Mouse (Mus musculus) midbrain, embryonic 12.5 days (tissue): ENCODE results near the gene Nudt22. TPM values are rescaled to one million over a fixed set of nuclear protein-coding genes. Genes with fewer than 3 reads are reported as not detected.
A peak's percentile ranks its signal among the peaks of the same experiment; 100 is the strongest.

Experiments used
- ATAC-seq: fragments of 200-750 bp; cut with Nextera tagmentation; 2 replicates; pipeline ENCODE4 v1.8.0; 2017; ENCODE audit warnings: low read depth, moderate TSS enrichment, moderate library complexity; ENCODE audit not compliant: low FRiP score
- H3K27ac ChIP-seq: fragments of 300-500 bp; sonication (generic); replicated peaks from 2 replicates; pipeline ENCODE4 v1.5.1; 2016; ENCODE audit warnings: mild to moderate bottlenecking
- H3K27me3 ChIP-seq: fragments of 300-500 bp; sonication (generic); 2 replicates; pipeline ENCODE4 v1.6.1; 2016; ENCODE audit warnings: mild to moderate bottlenecking
- H3K36me3 ChIP-seq: fragments of 300-500 bp; sonication (generic); 2 replicates; pipeline ENCODE4 v1.6.1; 2016
- H3K4me1 ChIP-seq: fragments of 300-500 bp; sonication (generic); 2 replicates; pipeline ENCODE4 v1.6.1; 2016
- H3K4me2 ChIP-seq: fragments of 300-500 bp; sonication (generic); replicated peaks from 2 replicates; pipeline ENCODE4 v1.6.1; 2016; ENCODE audit warnings: mild to moderate bottlenecking, moderate library complexity
- H3K4me3 ChIP-seq: fragments of 300-500 bp; sonication (generic); 2 replicates; pipeline ENCODE4 v1.5.1; 2016; ENCODE audit warnings: mild to moderate bottlenecking
- H3K9ac ChIP-seq: fragments of 300-500 bp; sonication (generic); replicated peaks from 2 replicates; pipeline ENCODE4 v1.6.1; 2016; ENCODE audit warnings: mild to moderate bottlenecking, moderate library complexity
- H3K9me3 ChIP-seq: fragments of 300-500 bp; sonication (generic); 2 replicates; pipeline ENCODE4 v1.6.1; 2016; ENCODE audit warnings: mild to moderate bottlenecking
- WGBS: fragments of 180-500 bp; shearing (Covaris S2); methylation state at CpG from one replicate; pipeline ENCODE4 v1.1.7; 2016; 5-methylcytosine and 5-hydroxymethylcytosine counted together
- polyA plus RNA-seq: library from polyadenylated mRNA; unstranded; fragments of >200 nt; fragmentation: Nextera tagmentation; extraction: Ambion mirVana; gene quantifications from 2 replicates; pipeline ENCODE4 v1.2.1, GENCODE M21; 2016

Gene Nudt22
- polyA plus RNA-seq, 1 experiment from 2014 or later, result 19.0 TPM

DNA sequence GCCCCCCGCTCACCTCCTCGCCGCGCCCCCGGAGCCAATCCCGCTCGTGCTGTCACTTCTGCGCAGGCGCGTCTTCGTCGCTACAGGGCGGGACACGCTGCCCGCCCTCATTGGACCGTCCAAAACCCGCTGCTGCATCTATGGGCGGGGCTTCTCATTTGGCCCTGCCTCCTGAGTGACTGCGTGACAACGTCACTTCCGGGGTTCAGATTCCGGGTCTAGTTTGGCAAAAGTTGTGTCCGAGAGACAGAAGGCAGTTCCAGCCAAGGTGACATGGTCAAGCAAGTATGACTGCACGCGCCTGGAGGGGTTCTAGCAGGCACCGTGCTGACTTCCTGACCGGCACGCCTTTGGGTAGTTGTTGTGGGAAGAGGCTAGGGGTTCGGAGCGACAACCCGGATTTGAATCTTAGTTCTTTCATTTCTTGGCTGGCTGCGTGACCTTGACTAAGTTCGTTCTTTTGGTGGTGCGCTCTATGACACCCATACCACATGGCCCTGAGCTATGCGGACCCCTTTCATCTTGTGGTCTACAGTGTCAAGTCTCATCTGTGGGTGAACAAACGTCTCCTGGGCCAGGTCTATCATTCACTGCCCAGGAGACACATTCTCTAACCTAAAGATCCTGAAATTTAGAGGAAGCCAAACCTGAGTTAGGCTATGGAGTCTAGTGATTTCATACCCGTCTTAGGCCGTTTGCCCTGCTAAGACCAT is 15.4 kb downstream of the Nudt22 start, which contains the start of gene Fkbp2:
Gene Fkbp2 (minus strand): TSS at position 121 of the 713 bp plus-strand sequence.
- 2% methylated on average over 38 of the region's 38 CpGs for WGBS
- peaks cover 46% of the 10 kb centered on the region for H3K4me1 ChIP-seq
- H3K4me2 ChIP-seq, result peak within 1 kb of the TSS; percentile 74
- H3K27me3 ChIP-seq, result no peaks in the 10 kb centered on the region
- H3K27ac ChIP-seq, result peak within 1 kb of the TSS; percentile 95
- ATAC-seq, result peak; percentile 87
- peak within 1 kb of the TSS; percentile 69 for H3K9ac ChIP-seq
- H3K4me3 ChIP-seq, result peak within 1 kb of the TSS; percentile 74
- H3K9me3 ChIP-seq, result no peaks in the 10 kb centered on the region
- peaks cover 46% of the 10 kb centered on the region for H3K36me3 ChIP-seq

- Histone ChIP-seq H3K27me3 (no peaks in the 10 kb centered on the region), H3K27ac (peak overlapping the region; percentile 95), H3K9me3 (no peaks in the 10 kb centered on the region), H3K36me3 (peaks cover 38% of the 10 kb centered on the region), H3K4me1 (peaks cover 46% of the 10 kb centered on the region), H3K4me2 (peak overlapping the region; percentile 74), H3K4me3 (peak overlapping the region; percentile 74), H3K9ac (peak overlapping the region; percentile 69)
- peak; percentile 86 for ATAC-seq
- WGBS, result 1% methylated on average over 58 of the region's 59 CpGs
Observed at GRCm38 (mm10) chr19:6979486-6980380, 16.2 kb downstream of the Nudt22 start.

- peak overlapping the region; percentile 74 for H3K4me2 ChIP-seq
- H3K9ac ChIP-seq, result peak overlapping the region; percentile 68
- H3K4me3 ChIP-seq, result peak overlapping the region; percentile 74
- H3K4me1 ChIP-seq, result peaks cover 47% of the 10 kb centered on the region
- H3K27ac ChIP-seq, result peak overlapping the region; percentile 95
- peaks cover 36% of the 10 kb centered on the region for H3K36me3 ChIP-seq
- H3K9me3 ChIP-seq, result no peaks in the 10 kb centered on the region
- WGBS, result 13% methylated on average over 11 of the region's 11 CpGs
- H3K27me3 ChIP-seq, result no peaks in the 10 kb centered on the region
- ATAC-seq, result no peak
Observed at GRCm38 (mm10) chr19:6979001-6979479, 16.9 kb downstream of the Nudt22 start.

DNA sequence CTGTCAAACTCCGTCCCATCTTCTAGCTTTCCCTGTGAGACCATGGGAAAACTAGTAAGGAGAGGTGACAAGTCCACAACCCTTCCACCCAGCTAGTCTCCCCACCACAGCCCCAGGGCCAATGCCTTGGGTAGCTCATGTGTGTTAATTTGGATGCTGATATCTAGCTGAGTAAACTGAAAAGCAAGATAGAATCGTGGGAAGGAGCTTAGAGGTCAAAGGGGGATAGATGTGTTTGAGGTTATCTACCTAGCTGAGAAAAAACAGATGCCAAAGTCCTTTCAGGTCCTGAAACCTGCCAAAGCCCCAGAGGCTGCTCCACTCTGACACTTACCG is 17.3 kb downstream of the Nudt22 start:
- ATAC-seq, result no peak
- H3K27ac ChIP-seq, result peak overlapping the region; percentile 95
- H3K9ac ChIP-seq, result peak overlapping the region; percentile 68
- H3K27me3 ChIP-seq, result no peaks in the 10 kb centered on the region
- H3K4me2 ChIP-seq, result peak overlapping the region; percentile 74
- WGBS, result 45% methylated on average over 3 of the region's 3 CpGs
- H3K4me3 ChIP-seq, result peak overlapping the region; percentile 74
- peaks cover 32% of the 10 kb centered on the region for H3K36me3 ChIP-seq
- peaks cover 48% of the 10 kb centered on the region for H3K4me1 ChIP-seq
- no peaks in the 10 kb centered on the region for H3K9me3 ChIP-seq

- 85% methylated on average over 13 of the region's 13 CpGs for WGBS
- peaks cover 28% of the 10 kb centered on the region for H3K36me3 ChIP-seq
- peak overlapping the region; percentile 95 for H3K27ac ChIP-seq
- 0 out of 2 replicates have a peak, but pooled peaks cover 2% of the 10 kb centered on the region for H3K27me3 ChIP-seq
- peaks cover 51% of the 10 kb centered on the region for H3K4me1 ChIP-seq
- no peak for ATAC-seq
- peak overlapping the region; percentile 68 for H3K9ac ChIP-seq
- peak overlapping the region; percentile 74 for H3K4me3 ChIP-seq
- H3K4me2 ChIP-seq, result peak overlapping the region; percentile 74
- H3K9me3 ChIP-seq, result no peaks in the 10 kb centered on the region
Observed at GRCm38 (mm10) chr19:6977759-6978638, 17.9 kb downstream of the Nudt22 start.

DNA sequence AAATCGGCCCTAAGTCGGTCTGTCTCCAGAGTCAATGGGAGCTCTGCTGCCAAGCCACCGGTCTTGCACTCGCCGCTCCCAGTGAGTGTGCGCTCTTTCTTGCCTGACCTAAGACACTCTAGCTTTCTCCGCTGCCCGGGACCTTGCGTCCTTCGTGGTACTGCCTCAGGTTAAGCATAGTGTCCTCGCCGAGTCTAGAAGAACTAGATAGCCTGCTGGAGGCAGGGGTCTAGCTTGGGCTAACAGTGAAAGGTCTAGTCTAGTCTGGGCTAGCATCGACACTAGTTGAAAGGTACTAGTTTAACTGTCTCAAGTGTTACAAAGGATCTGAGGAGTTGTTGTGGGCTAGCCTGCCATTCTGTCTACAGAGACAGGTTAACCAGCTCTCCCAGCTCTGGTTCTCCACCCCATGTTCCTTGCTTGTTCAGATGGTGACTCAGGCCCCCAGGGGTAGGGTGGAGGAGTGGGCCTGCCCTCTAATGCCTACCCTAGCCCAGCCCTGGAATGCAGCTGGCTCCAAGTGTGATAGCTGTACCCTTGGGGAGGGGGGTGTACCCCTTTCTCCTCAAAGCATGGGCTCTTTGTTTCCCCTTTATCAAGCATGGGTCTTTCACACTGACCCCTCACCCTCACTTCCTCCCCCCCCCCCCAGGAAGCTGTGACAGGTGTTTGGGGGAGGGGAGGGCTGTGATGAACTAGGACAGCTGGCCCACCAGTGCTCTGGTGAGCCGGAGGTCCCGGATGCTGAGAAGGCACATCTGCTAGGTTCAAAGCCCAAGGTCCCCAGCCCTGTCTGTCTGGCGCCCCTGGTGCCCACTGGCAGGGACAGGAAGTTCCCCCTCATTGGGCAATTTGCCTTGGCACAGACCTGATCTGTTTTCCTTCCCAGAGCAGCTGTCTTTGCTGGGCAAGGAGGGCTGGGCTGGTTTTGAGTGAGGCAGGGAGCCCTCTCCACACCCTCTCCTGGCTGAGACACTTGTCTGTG is 20.1 kb downstream of the Nudt22 start, which contains the start of gene Plcb3:
Gene Plcb3 (minus strand): TSS at position 934 of the 985 bp plus-strand sequence.
- WGBS, result under 1% methylated on average over 16 of the region's 16 CpGs

DNA sequence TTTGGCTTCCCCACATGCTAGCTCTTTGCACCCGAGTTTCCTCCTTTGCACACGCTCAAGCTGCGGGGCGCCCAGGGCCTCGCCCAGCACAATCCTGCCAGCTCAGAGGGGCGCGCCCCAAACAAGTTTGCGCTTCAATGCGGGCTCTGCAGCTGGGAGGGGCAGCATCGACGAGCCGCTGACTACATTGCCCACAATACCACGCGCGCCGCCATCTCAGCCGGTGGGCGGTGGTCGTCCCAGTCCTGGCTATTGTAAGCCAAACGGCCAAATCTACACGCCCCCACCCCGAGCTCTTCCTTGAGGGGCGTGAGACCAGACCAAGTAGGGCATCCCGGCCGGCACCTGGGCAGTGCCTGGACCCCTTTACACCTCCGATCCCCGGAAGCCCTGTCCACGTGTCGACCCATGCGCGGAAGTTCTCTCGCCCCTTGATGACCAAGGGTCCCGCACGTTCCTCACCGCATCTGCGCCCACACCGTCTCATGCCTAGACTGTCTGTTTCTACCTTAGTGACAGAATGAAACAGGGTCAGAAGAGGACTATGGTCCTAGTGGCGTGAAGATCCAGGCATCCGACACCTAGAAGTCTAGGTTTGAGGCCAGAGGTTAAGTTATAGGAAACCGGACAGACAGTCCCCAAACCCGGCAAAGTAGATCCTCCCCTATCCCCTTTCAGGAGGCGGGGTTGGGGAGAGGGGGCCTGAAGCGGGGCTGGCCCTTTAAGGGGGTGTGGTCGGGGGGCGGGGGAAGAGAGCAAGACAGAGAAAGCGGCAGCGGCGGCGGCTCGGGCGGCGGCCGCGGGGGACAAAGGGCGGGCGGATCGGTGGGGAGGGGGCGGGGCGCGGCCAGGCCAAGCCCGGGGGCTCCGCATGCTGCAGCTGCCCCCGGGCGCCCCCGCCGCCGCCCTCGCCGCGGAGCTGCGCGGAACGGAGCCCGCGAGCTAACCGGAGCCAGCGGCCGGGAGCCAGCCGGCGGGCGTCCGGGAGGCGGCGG is 21.4 kb downstream of the Nudt22 start, which contains the start of gene Ppp1r14b:
Gene Ppp1r14b (plus strand): TSS at position 758 of the 995 bp plus-strand sequence.
- WGBS, result under 1% methylated on average over 76 of the region's 84 CpGs
- peak; percentile 69 for ATAC-seq
- H3K4me1 ChIP-seq, result peaks cover 58% of the 10 kb centered on the region

More for the DNA sequence above, 20.1 kb downstream of the Nudt22 start, which contains the start of gene Plcb3:
- H3K4me3 ChIP-seq, result peak within 1 kb of the TSS; percentile 78
- no peaks in the 10 kb centered on the region for H3K9me3 ChIP-seq
- no peak for ATAC-seq
- peak within 1 kb of the TSS; percentile 92 for H3K9ac ChIP-seq
- H3K27me3 ChIP-seq, result peaks cover 23% of the 10 kb centered on the region
- H3K36me3 ChIP-seq, result peaks cover 19% of the 10 kb centered on the region
- peak within 1 kb of the TSS; percentile 94 for H3K4me2 ChIP-seq
- H3K4me1 ChIP-seq, result peaks cover 47% of the 10 kb centered on the region
- H3K27ac ChIP-seq, result peak within 1 kb of the TSS; percentile 95

GRCm38 (mm10) chr19:6973581-6974190 is 22.2 kb downstream of the Nudt22 start:
- Histone ChIP-seq H3K4me2 (peak overlapping the region; percentile 94), H3K27me3 (peaks cover 45% of the 10 kb centered on the region), H3K9me3 (no peaks in the 10 kb centered on the region), H3K4me1 (peaks cover 56% of the 10 kb centered on the region), H3K9ac (peak overlapping the region; percentile 92), H3K4me3 (peak overlapping the region; percentile 78), H3K27ac (peak overlapping the region; percentile 95; the same call in 1 of the 2 replicates), H3K36me3 (peaks cover 19% of the 10 kb centered on the region)
- 36% methylated on average over 11 of the region's 12 CpGs for WGBS
- ATAC-seq, result no peak

More for the DNA sequence above, 21.4 kb downstream of the Nudt22 start, which contains the start of gene Ppp1r14b:
- H3K36me3 ChIP-seq, result peaks cover 19% of the 10 kb centered on the region
- peaks cover 37% of the 10 kb centered on the region for H3K27me3 ChIP-seq
- no peaks in the 10 kb centered on the region for H3K9me3 ChIP-seq
- H3K4me3 ChIP-seq, result peak within 1 kb of the TSS; percentile 78
- peak within 1 kb of the TSS; percentile 92 for H3K9ac ChIP-seq
- peak within 1 kb of the TSS; percentile 94 for H3K4me2 ChIP-seq
- H3K27ac ChIP-seq, result peak within 1 kb of the TSS; percentile 95

GRCm38 (mm10) chr19:6972247-6972917 is 23.5 kb downstream of the Nudt22 start:
- peaks cover 43% of the 10 kb centered on the region for H3K4me1 ChIP-seq
- 81% methylated on average over 13 of the region's 13 CpGs for WGBS

More at GRCm38 (mm10) chr19:6972247-6972917, 23.5 kb downstream of the Nudt22 start:
- no peak for ATAC-seq
- Histone ChIP-seq H3K27ac (no peak overlapping the region), H3K9me3 (no peaks in the 10 kb centered on the region), H3K9ac (no peak overlapping the region), H3K36me3 (peaks cover 9% of the 10 kb centered on the region), H3K4me3 (no peak overlapping the region), H3K4me2 (no peak overlapping the region), H3K27me3 (peaks cover 57% of the 10 kb centered on the region)
